Comparison of ENCODE assay signal across 22 mouse cellular contexts in the genomic region with DNA sequence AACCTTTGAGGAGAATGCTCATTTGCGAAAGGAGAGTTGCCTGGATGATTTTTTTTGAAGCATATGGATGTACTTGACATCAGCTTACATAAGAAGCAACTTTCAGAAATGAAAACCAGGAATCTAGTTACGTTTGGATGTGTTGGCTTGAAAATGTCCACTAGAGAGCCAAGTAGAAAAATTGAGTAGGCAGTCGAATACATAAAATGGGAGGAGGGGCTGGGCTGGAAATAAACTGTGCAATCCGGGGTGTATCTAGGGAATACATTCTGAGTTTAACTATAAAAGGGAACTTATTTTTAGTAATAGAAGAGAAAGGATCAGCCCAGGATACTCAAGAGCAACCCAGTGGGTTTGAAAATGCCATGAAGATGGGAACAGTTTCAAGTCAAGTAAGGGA.
A peak's percentile ranks its signal among the peaks of the same experiment; 100 is the strongest.
DNase-seq lines count a peak whose midpoint lies in the region; ATAC-seq lines count a peak whose summit lies in the region.
"Had no signal": no experiment of that assay in that cellular context is flagged by ENCODE, and none has a peak within 500 bp of the region (broad histone marks: within the 10 kb centered on the region; RNA-seq: fewer than 3 reads in every experiment).

No protein-coding gene starts in this region.

- H3K9me3 ChIP-seq in hindbrain, embryonic 16.5 days (ENCODE audit: control insufficient read depth, low read length): no peaks in the 10 kb centered on the region
- H3K9me3 ChIP-seq: hindbrain, embryonic 13.5 days; midbrain, embryonic 13.5 days; neural tube, embryonic 13.5 days had no signal

- H3K4me2 ChIP-seq in hindbrain, embryonic 16.5 days (ENCODE audit: low read length): no peak overlapping the region
- H3K4me2 ChIP-seq: heart, embryonic 11.5 days; hindbrain, embryonic 13.5 days; midbrain, embryonic 13.5 days; neural tube, embryonic 13.5 days had no signal

- H3K4me1 ChIP-seq in hindbrain, embryonic 16.5 days (ENCODE audit: control insufficient read depth, insufficient read depth, low read depth, low read length): no peaks in the 10 kb centered on the region
- H3K4me1 ChIP-seq: hindbrain, embryonic 13.5 days; midbrain, embryonic 13.5 days; neural tube, embryonic 13.5 days had no signal

- DNase-seq in layer of hippocampus, adult 8-10 months (ENCODE audit: low spot score in 2 of 2): peak; percentile 8 to 9
- no peak for DNase-seq in layer of hippocampus, adult 11-12 months (ENCODE audit: low spot score)
- DNase-seq in brain, adult 2 months (ENCODE audit: low read depth, low spot score): peak; percentile 79
- peak; percentile 63 to 72 for DNase-seq in frontal cortex, adult 2 months (ENCODE audit: extremely low spot score in 1 of 2, low spot score in 1 of 2)
- peak; percentile 32 to 35 for DNase-seq in left cerebral cortex, postnatal 36 days (ENCODE audit: low spot score in 2 of 2)
- DNase-seq in ovary, postnatal 14 days (ENCODE audit: low spot score): no peak
- DNase-seq: adrenal gland, adult 8-10 months; cerebellum, postnatal 14 days; embryo, embryonic 11 days; kidney, adult 8-10 months; kidney, postnatal 14 days; layer of hippocampus, postnatal 36 days; liver; lung, postnatal 14 days; spleen, adult 18-20 months; thymus, adult 18-20 months had no signal

- no peak overlapping the region for H3K27ac ChIP-seq in hindbrain, embryonic 16.5 days (ENCODE audit: low read depth, low read length)
- H3K27ac ChIP-seq: hindbrain, embryonic 13.5 days; midbrain, embryonic 13.5 days; neural tube, embryonic 13.5 days had no signal

- no peak overlapping the region for H3K9ac ChIP-seq in hindbrain, embryonic 16.5 days (ENCODE audit: low read depth, low read length)
- H3K9ac ChIP-seq: hindbrain, embryonic 13.5 days; midbrain, embryonic 13.5 days; neural tube, embryonic 13.5 days had no signal

- H3K4me3 ChIP-seq in hindbrain, embryonic 16.5 days (ENCODE audit: low read length): no peak overlapping the region
- H3K4me3 ChIP-seq: hindbrain, embryonic 13.5 days; midbrain, embryonic 13.5 days; neural tube, embryonic 13.5 days had no signal

- WGBS in hindbrain, embryonic 16.5 days: 76% methylated on average over 4 of the region's 4 CpGs

- H3K36me3 ChIP-seq in hindbrain, embryonic 16.5 days (ENCODE audit: control insufficient read depth, insufficient read depth, low read length): no peaks in the 10 kb centered on the region
- H3K36me3 ChIP-seq: hindbrain, embryonic 13.5 days; midbrain, embryonic 13.5 days; neural tube, embryonic 13.5 days had no signal

- H3K27me3 ChIP-seq in hindbrain, embryonic 16.5 days (replicated peaks; ENCODE audit: control insufficient read depth, insufficient read depth, low read length): no peaks in the 10 kb centered on the region
- H3K27me3 ChIP-seq: hindbrain, embryonic 13.5 days; midbrain, embryonic 13.5 days; neural tube, embryonic 13.5 days had no signal

- intact Hi-C loops in left cerebral cortex, postnatal 36 days (cut with DNase I): no loop called here

- no peak for ATAC-seq in CD4-positive, CD25-positive, alpha-beta regulatory T cell, adult 4 months
- ATAC-seq in hindbrain, embryonic 16.5 days: no peak
- ATAC-seq: midbrain, embryonic 13.5 days had no signal

Comparison
In these comparisons a context has a peak if more than half of its experiments do, and no peak if none do; other contexts are left out.
1. DNase-seq: peak in layer of hippocampus, adult 8-10 months (2 of 2), brain, adult 2 months (single experiment), frontal cortex, adult 2 months (2 of 2) and left cerebral cortex, postnatal 36 days (2 of 2); none in layer of hippocampus, adult 11-12 months (single experiment) and ovary, postnatal 14 days (single experiment).